Mouse (Mus musculus): ENCODE data around the gene Scarb1. TPM values are rescaled to one million over a fixed set of nuclear protein-coding genes. Genes with fewer than 3 reads are reported as not detected.
A peak's percentile ranks its signal among the peaks of the same experiment; 100 is the strongest.

The Scarb1 gene
- total RNA-seq, 1 experiment from 2014 or later = 1,988 TPM

DNA sequence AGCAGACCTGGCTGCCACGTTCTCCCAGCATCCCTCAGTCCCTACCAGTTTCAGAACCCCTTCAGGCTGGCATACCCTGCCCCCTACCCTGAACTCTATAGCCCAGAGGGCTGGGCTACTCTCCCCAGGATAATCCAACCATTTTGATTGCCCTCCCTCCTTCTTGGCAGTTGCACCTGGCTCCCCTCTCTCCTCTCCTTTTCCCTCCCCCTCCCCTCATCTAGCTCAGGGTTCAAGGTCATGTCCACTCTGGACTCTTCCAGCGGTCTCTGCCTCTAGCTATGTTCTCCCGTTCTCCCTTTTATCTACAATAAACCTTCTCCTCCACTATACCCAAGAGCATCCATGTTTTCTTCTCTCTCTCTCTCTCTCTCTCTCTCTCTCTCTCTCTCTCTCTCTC, 9.1 kb downstream of the Scarb1 start:
- no peak for DNase-seq

DNA sequence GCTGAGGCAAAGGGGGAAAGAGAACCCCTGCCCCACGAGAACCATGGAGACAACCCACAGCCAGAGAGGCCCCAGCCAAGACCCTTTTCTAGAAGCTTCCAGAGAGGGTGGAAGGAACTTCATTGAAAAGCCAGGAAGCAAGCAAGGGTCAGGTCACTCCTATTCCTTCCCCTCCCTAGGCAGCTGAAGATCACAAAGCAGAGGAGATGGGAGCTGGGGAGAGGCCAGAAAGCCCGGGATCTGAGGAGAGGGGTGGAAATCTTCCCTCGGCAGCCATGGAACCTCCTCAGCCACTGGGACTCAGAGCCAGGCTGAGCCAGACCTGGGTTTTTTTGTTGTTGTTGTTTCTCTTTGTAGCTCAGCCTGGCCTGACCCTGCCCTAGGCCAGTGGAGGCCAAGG, 9.8 kb downstream of the Scarb1 start:
- peak; percentile 16 for DNase-seq

DNA sequence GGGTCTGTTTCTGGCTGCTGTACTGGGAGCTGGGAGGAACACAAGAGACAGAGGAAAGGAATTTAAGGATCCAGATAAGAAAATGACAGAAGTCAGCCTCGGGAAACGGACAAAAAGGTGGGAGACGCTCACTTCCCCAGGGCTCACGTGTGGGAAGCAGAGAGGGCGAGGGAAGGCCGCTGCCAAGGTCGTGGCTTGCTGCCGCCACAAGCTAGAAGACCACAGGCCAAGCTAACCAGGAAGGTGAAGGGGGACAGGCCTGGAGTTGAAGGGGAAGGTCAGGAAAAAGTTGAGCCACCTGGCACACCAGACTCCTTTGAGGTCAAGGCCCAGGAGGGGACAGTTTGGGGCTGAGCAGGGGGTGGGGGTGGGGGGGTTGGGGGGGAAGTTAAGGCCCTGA, 10.2 kb downstream of the Scarb1 start:
- peak; percentile 46 for DNase-seq

DNA sequence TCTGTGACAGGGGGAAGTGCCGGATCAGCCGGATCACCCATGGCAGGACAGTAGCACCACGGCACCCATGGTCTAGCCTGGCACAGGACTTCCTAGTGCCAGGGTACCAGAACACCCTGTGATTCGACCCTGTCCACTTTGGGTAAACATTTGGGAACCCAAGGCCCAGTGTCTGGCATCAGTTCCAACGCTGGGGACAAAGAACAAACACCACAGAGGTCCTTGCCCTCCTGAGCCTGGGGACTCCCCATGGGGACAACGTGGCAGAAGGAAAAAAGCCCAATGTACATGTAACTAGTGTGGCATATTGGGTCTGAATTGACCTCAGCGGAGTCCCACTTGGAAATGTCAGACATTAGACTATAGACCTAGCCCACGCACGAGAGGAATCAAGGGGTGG, 10.7 kb downstream of the Scarb1 start:
- DNase-seq = no peak

DNA sequence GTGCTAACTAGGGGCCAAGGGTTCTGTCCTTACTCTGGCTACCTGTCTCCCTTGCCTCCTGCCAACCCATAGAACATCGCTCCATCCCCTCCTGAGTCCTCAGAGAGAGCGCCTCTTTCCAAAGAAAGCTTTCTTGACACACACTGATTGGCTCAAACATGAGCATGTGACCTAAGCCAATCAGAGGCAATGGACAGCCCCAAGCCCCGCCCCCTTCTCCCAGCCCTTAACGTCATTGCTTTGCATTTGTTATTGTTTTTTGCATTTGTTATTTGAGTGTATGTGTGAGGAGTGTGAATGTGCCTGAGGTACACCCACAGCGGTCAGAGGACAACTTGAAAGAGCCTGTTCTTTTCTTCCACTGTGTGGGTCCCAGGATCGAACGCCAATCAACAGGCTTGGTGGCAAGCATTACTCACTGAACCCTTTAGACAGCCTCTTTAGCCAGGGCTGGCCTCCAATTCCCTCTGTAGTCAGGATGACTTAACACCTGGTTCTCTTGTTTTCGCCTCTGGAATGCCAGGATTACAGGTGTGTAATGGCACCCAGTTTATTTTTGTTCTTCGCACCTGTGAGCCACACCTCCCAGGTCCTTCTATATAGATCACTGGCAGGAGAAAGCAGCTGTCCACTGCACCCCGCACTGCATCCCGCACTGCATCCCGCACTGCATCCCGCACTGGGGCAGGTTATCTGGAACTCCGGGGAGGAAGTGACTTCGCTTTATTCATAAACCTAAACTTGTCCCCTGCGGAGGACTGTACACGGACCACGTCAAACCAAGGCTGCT, 13.1 kb downstream of the Scarb1 start:
- peak; percentile 38 for DNase-seq

DNA sequence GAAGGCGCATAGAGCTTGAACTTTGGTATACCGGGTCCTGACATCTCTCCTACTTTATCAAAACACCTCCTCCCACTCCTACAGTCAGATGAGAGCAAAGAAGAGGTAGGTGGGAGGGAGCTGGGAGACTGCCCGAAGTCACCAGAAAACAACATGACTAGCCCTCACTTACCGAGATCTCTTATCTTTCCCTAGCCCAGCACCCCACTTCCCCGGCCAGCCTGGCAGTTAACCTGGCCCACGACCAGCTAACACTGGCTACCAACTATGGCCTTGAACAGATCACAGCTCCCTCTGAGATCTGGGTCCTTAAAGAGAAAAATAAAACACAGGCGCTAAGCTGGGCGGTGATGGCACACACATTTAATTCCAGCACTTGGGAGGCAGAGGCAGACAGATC, 14.5 kb downstream of the Scarb1 start:
- DNase-seq = peak; percentile 42

DNA sequence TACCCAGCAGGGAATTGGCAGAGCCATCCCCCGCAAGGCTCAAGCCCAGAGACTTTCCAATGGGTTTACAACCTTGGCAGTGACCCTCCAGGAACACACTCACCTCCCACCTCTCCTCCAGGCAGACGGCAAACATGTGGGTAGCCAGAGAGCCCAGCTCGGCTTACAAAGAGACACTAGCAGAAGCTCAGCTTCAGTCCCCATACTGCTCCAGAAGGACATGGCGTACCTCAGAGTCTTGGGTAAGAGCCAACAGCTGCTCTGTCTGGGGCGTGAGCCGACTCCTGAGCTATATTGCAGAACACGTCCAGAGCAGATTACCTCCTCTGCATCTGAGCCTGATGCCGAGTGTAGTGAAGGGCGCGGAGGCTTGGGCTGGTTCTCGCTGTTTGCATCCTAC, 15.0 kb downstream of the Scarb1 start:
- peak; percentile 15 for DNase-seq

DNA sequence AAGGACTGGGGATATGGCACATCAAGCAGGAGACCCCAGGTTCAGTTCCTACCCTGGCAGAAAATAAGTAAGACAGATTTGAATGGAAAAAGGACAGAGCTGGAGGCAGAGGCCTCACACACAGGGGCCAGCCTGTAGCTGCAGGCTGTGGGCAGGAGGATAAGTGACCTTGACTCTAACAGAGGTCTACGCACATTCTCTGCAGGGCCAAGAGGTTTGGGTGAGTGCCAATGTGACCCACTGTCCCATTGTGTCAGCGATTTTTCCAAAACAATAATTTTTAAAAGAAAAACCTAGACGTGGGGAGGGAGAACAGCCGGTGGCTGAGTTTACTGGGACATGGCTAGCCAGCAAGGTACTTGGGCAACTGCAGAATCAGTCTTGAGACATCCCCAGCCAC, 15.6 kb downstream of the Scarb1 start:
- DNase-seq = peak; percentile 55

DNA sequence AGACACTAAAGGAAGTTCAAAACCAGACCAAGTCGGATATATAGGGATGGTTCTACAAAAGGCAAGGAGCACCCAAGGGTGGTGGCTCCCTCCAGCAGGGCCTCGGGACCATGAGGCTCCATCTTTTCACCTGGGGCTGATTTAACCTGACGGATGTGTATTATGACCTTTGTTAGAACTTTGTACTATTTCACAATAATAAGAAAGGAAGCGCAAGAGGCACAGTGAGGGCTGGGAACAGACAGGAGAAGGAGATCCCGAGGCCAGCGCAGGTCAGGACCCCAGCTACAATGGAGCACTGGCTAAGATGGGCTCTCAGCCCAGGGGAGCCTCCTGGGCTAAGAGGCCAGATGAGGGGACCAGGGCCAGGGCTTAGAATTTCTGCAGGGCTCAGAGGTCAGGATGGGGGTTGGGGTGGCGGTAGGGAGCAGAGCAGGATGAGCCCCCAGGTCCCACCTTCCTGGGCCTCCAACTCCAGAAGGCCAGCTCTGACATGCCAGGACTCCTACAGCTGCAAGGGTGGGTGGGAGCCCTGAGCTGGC, 16.9 kb downstream of the Scarb1 start:
- DNase-seq = no peak

DNA sequence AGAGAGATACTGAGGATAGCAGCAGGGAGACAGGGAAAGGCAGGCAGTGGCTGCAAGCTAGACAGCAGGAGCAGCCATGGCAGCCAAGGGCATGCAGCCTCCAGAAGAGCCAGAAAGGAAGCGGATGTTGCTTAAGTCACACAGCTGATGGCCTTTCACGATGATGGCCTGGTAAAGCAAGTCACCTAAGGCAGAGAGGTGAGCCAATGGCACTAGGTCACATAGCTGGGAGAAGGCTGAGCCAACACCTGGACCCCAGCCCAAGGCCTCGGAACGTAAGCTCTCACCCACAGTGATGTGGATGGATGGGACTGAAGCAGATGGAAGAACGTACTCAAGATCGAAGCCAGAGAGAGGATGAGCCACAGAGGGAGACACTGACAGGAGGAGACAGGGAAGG, 17.8 kb downstream of the Scarb1 start:
- peak; percentile 54 for DNase-seq

DNA sequence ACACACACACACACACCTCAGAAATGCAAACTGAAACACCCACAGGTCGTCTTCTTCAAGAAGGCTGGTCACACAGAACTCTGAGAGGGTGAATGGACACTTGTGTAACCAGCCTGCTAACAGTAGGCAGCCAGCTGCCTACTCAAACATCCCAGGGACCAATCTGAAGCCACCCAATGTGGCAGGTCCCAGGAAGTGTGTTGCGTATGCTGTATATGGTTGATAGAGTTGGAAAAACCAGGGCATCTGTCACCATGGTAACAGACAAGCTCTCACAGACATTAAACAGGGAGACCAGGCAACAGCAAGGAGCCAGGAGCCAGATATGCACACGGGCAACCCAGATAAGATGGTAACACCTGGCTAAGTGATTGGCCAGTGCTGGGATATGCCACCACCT, 19.1 kb downstream of the Scarb1 start:
- no peak for DNase-seq

DNA sequence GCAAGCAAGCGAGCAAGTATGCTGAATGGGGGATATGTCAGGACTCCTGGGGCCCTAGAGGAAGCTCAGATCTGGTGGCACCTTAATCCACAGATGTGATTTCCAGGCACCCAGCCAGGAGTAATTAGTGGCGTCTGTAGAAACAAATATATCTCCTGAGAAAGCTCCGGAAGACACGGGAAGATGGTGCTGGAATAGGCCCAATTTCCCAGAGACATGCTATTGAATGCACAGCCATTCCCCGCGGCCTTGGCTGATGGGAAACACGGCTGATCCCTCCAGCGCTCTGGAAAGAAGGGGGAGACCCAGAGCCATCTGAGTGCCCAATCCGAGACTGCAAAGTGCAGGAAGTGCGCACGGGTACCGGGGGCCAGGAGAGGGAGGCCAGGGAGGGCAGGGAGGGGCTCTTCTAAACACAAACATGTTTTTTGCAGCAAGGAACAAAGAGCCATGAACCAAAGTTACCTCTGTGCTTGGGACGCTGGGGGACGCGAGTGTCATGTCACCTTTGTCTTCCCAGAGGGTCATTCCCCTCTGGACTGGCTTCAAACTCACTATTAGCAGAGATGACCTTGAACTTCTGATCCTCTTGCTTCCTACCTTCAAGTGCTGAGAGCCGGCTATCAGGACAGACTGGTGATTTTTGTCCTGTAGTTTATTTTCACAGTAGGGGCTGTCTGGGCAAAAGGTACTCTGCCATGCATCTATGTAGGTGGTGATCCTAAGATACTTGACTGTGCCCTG, 21.7 kb downstream of the Scarb1 start:
- peak; percentile 50 for DNase-seq

DNA sequence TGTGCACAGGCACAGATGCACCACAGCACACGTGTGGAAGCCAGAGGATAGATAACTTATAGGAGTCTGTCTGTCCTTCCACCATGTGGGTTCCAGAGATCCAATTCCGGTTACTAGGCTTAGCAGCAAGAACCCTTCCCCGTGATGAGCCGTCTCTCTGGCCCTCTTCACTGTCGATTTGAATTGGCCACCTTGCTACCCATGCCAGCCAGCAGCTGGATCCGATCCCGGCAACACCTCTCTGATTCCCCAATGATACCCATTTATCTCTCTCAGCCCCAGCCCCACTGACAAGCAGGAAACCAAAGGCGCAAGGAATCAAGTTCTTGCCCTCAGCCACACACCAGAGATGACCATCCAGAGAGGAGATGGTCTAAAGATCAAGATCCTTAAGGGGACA, 22.9 kb downstream of the Scarb1 start:
- no peak for DNase-seq

DNA sequence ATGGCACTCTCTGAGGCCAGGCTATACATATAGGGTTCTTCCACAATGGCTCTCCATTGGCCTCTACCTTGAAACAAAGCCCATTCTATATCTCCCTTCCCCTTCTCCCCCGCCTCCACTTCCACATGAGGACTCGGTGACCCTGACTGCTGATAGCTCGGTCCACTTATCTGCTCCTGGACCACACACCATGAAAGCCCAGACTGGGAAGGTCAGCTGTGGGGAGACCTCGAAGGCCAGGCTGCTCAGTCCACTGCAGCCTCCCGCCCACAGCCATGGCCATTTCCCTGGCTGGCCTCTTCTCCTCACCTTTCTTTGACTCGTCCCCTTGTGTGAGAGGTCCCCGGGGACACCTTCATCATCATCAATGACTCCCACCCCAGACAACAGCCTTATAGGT, 23.6 kb downstream of the Scarb1 start:
- DNase-seq = peak; percentile 47

DNA sequence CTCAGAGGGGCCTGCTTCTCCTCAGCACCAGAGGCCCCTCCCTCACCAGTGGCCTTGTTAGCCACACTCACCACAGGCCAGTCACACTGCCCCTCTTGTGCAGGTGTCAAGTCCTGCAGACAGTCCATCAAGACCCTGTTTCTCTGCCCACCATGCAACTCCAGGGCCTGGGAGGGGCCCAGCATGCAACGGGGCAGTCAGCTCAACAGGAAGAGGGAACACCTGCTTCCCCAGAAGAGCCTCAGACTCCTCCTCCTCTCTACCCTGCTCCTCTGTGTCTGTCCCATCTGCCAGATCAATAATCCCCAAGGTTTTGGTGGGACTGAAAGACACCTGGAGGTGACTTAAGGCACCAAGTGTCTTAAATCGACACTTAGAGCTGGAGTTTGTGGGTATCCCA, 24.1 kb downstream of the Scarb1 start:
- no peak for DNase-seq

DNA sequence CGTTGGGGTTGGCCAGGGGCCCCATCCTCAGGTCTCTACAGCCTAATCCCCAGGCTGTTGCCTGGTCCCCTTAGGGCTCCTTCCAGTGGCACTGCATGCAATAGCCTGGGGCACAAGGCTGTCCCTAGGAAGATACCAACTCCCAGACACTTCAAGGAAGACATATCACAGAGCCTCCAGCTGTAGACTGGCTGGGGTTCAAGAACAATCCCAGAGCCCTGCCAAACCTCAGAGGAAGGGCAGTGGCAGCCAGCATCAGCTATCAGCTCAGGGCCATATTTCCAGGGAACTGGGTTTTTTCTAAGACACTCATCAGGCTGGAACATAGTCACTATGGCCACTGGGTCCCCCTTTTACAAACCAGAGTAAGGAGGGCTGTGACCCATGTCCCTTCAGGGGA, 25.8 kb downstream of the Scarb1 start:
- no peak for DNase-seq

DNA sequence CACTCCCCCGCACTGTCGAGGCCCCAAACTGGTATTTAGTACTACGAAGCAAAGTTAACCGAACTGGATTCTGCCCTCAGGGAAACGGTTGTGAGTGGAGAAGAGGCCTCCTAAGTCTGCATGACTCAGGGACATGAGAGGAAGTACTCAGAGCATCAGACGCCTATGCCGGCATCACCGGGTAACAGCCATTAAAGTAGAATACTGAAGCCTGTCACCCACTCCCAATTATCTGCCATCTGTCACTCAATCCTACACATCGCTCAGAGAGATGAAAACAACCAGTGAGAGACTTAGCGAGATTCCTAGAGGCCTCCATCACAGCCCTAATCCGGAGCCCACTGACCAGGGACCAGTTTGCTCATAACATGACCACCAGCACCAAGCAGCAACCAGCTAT, 26.9 kb downstream of the Scarb1 start:
- no peak for DNase-seq

DNA sequence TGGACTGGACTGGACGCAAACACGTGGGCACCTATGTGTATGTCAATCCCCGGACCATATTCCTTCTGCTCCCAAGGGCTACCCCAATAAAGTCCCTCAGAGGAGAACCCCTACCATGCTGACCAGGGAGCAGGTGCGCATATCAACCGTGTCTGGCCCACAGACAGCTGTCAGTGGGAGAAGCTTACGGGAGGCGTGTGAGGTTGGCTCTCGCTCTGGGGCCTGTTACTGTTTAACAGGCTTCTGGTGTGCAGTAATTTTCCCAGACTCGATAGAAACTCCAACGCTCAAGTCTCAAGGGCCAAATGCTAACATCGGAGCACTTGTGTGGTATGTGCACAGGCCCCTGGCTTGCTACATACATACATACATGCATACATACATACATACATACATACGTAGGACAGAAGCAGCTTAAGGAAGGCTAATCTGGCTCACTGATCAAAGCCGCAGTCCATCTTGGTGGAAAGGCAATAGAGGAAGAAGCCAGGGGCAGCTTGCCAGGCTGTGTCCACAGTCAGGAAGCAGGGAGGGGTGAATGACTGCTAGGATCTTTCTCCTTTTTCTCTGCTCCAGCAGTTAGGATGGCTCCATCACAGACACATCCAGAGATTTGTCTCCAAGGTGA, 27.8 kb downstream of the Scarb1 start:
- peak; percentile 71 for DNase-seq

DNA sequence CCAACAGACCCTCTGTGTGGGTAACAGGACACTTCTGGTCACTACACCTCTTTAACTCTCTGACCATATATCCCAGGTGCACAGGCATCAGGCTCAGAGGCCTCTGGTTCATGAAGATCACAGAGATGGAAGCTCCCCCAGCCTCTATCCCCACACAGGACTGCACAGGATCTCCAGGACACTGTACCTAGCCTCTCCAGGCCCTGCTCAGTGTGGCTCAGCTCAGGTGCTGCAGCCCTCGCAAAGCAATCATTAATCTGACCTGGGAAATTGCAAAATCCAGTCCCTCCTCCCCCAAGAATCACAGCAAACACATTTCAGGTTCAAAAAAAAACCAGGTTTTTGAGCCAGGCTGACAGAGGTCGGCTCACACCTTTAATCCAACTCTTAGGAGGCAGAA, 29.9 kb downstream of the Scarb1 start:
- DNase-seq = no peak

DNA sequence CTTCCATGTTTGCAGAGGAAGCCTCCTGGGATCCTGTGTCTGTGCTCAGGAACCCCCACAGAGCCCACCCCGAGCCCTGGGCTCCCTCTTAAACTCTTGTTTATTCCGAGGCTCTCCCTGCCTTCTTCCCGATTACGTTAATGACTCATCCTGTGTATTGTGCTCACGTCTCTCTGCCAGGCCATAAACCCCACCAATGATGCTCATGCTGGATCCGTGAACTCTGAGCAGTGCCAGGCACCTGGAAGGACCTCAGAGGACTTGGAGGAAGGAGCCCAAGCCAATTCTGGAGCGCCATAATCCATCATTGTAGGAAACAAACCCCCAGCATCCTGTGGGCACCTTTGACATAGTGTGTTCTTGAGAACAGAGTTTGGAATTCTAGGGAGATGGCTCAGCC, 31.7 kb downstream of the Scarb1 start:
- no peak for DNase-seq

DNA sequence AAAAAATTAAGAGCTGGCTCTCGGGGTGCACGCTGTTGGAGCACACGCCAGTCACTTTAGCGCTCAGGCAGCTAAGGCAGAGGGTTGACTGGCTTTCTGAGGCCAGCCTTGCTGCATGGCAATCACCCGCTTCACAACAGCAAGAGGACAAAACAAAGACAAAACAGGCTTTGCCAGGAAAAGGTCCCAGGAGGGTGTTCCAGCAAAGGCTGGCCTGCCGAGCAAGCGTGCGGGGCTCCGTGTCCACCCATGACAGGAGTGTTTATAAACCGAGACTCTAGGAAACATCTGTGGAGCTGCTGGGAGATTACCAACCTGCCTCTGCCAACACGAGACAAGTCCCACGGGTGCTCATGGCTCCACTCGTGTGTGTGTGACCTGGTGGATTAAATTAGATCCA, 34.1 kb downstream of the Scarb1 start:
- DNase-seq = no peak

DNA sequence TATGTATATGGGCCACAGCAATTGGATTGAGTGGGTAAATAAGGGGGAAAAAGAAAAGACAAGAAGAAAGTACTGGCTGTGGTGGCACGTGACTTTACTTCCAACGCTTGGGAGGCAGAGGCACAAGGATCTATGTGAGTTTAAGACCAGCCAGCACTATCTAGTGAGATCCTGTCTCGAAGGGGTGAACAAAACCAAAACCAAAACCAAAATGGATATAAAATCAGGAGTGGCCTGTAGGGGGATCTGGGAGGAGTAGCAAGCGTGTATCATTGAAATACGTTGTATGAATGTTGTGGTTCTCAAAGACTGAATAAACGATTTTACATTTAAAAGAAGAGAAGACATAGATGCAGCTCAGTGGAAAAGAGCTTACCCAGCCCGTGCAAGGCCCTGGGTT, 34.5 kb downstream of the Scarb1 start:
- DNase-seq = no peak
